Mouse (Mus musculus) forebrain, embryonic 13.5 days (tissue): ENCODE results near the gene Asic2. TPM values are rescaled to one million over a fixed set of nuclear protein-coding genes. Genes with fewer than 3 reads are reported as not detected.
"Not testable (repeated sequence)": the region's sequence is repeated elsewhere in the genome, so short reads cannot be mapped to it uniquely, and the experiment has no call there.

Source experiments
- ATAC-seq: fragments of 200-750 bp; cut with Nextera tagmentation; 2 replicates; pipeline ENCODE4 v1.8.0; 2017
- H3K27ac ChIP-seq: fragments of 300-500 bp; sonication (generic); 2 replicates; pipeline ENCODE4 v1.5.1; 2015; ENCODE audit warnings: inconsistent platforms, mild to moderate bottlenecking, moderate library complexity
- H3K27me3 ChIP-seq: fragments of 300-500 bp; sonication (generic); 2 replicates; pipeline ENCODE4 v1.6.1; 2015; ENCODE audit warnings: mild to moderate bottlenecking, inconsistent platforms
- H3K36me3 ChIP-seq: fragments of 300-500 bp; sonication (generic); 2 replicates; pipeline ENCODE4 v1.6.1; 2015; ENCODE audit warnings: mild to moderate bottlenecking, inconsistent platforms; ENCODE audit not compliant: poor library complexity, severe bottlenecking
- H3K4me1 ChIP-seq: fragments of 300-500 bp; sonication (generic); 2 replicates; pipeline ENCODE4 v1.6.1; 2015; ENCODE audit warnings: inconsistent platforms
- H3K4me2 ChIP-seq: fragments of 300-500 bp; sonication (generic); 2 replicates; pipeline ENCODE4 v1.6.1; 2015; ENCODE audit warnings: inconsistent platforms, mild to moderate bottlenecking, moderate library complexity
- H3K4me3 ChIP-seq: fragments of 300-500 bp; sonication (generic); 2 replicates; pipeline ENCODE4 v1.5.1; 2015; ENCODE audit warnings: mild to moderate bottlenecking, inconsistent platforms
- H3K9ac ChIP-seq: fragments of 300-500 bp; sonication (generic); 2 replicates; pipeline ENCODE4 v1.6.1; 2015; ENCODE audit warnings: mild to moderate bottlenecking, inconsistent platforms
- H3K9me3 ChIP-seq: fragments of 300-500 bp; sonication (generic); replicated peaks from 2 replicates; pipeline ENCODE4 v1.6.1; 2016; ENCODE audit warnings: inconsistent platforms
- WGBS: fragments of 180-500 bp; shearing (Covaris S2); methylation state at CpG from one replicate; pipeline ENCODE4 v1.1.7; 2015; 5-methylcytosine and 5-hydroxymethylcytosine counted together
- polyA plus RNA-seq: library from polyadenylated mRNA; unstranded; fragments of >200 nt; fragmentation: Nextera tagmentation; extraction: Ambion mirVana; gene quantifications from 2 replicates; pipeline ENCODE4 v1.2.1, GENCODE M21; 2015

Gene Asic2
- polyA plus RNA-seq, 1 experiment from 2014 or later = 2.3 TPM

DNA sequence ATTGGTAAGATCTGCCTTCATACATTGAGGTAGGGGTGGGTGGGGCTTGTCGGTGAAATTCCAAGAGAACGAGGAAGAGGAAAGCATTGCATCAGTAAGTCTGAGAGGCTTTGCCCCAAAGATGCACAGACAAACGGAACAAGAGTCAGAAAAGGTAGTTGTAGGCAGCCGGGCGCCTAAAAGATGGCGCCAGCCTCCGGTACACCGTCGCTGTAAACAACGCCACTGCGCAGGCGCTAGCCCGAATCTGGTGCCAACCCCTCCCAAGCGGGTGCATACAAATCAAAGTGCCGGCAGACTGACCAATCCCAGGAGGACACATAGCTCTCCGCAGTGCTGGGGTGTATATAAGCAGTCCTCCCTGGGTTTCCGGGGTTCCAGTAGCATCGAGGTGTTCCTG is 727.1 kb downstream of the Asic2 start:
- H3K36me3 ChIP-seq, H3K27me3 ChIP-seq, H3K9ac ChIP-seq, H3K27ac ChIP-seq, ATAC-seq, H3K4me2 ChIP-seq, H3K4me1 ChIP-seq, H3K4me3 ChIP-seq, H3K9me3 ChIP-seq: not testable (repeated sequence)
- WGBS = 95% methylated on average over 18 of the region's 18 CpGs

DNA sequence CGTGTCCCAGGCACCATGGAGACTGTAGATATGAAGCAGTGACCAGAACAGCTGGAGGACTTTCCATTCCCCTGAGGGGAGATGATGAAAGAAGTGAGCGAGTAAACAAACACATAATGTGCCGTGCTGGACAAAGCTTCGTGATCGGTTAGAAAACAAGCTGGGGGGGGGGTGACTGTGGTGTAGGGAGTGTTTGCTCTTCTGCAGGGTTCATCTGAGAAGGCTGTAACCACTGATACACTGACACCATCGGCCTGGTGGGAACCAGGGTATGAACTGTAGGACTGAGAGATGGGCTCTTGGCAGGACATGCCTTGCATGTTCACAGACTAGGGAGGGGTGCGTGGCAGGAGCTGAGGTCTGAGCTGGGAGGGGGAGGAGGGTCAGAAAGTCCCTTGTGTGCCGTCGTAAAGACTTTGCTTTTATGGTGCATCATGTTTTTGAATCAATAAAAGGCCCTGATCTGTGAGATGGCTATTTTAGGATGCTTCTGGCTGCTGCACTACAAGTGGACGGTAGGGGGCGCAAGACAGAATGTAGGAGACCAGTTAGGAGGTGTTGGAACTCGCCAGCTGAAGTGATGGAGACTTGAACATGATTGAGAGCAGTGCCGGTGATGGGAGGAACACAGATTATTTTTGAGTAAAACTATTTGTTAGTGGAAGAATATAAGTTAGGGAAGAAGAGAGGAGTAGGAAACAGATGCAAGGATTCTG is 728.1 kb downstream of the Asic2 start:
- Histone ChIP-seq H3K4me3 (no peak overlapping the region), H3K9ac (no peak overlapping the region), H3K9me3 (no peaks in the 10 kb centered on the region), H3K4me2 (no peak overlapping the region), H3K36me3 (no peaks in the 10 kb centered on the region), H3K27me3 (no peaks in the 10 kb centered on the region), H3K4me1 (no peaks in the 10 kb centered on the region), H3K27ac (no peak overlapping the region)
- ATAC-seq = no peak
- WGBS = 67% methylated on average over 13 of the region's 13 CpGs

DNA sequence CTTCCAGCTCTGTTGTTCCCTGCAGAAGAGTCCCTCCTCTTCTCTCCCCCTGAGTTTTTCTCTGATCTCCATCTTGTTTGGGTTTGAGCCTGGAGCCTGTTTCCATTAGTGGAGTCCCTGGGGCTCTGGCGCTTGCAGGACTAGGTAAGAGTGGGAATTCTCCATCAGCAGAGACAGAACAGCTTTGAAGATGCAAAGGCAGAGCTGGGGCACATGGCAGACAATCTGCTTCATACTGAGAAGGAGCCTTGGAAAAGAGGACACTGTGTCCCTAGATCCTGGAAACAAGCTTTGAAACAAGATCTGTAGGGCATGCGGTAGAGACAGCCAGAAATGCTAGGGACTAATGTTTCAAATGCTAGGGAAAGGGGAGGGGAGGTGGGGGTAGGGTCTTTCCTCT is 729.2 kb downstream of the Asic2 start:
- Histone ChIP-seq H3K36me3 (no peaks in the 10 kb centered on the region), H3K4me1 (no peaks in the 10 kb centered on the region), H3K27ac (no peak overlapping the region), H3K27me3 (no peaks in the 10 kb centered on the region), H3K4me3 (no peak overlapping the region), H3K4me2 (no peak overlapping the region), H3K9me3 (no peaks in the 10 kb centered on the region), H3K9ac (no peak overlapping the region)
- ATAC-seq = no peak
- 63% methylated on average over 2 of the region's 2 CpGs for WGBS

DNA sequence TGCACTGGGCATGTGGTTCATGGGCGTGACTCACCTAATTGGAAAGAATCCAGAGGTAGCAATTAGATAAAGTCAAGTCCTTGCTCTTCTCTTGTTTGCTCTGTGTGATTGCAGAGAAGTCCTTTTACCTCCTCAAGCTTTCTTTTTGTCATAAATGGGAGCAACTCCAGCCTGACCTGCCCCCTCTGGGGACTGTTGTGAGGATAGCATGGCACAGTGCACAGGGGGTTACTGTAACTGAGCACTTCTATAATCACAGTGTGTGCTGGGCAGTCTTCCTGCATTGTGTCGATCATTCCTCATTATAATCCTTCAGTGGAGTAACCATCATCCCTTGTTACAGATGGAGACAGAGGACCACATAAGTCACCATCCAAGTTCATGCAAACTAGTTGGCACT is 732.2 kb downstream of the Asic2 start:
- Histone ChIP-seq H3K27ac (no peak overlapping the region), H3K36me3 (no peaks in the 10 kb centered on the region), H3K4me2 (no peak overlapping the region), H3K9me3 (no peaks in the 10 kb centered on the region), H3K4me1 (no peaks in the 10 kb centered on the region), H3K27me3 (no peaks in the 10 kb centered on the region), H3K4me3 (no peak overlapping the region), H3K9ac (no peak overlapping the region)
- WGBS = 81% methylated on average over 2 of the region's 2 CpGs
- no peak for ATAC-seq

DNA sequence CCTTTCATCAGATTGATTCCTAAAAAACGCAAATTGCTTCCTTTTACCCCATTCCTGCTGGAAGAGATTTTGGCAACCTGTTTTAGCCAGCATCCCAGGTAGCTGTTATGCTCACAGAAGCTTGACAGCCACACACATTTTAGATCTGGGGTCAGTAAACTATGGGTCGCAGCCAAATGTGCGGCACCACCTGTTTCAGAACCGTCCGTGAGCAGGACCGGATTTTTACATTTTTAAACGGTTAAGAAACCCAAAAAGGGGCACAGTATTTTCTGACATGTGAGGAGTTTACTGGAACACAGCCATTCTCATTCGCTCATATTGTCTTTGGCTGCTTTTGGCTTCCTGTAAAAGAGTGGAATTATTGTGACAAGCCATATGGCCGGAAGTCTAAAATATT is 744.9 kb downstream of the Asic2 start:
- WGBS = 92% methylated on average over 9 of the region's 9 CpGs

DNA sequence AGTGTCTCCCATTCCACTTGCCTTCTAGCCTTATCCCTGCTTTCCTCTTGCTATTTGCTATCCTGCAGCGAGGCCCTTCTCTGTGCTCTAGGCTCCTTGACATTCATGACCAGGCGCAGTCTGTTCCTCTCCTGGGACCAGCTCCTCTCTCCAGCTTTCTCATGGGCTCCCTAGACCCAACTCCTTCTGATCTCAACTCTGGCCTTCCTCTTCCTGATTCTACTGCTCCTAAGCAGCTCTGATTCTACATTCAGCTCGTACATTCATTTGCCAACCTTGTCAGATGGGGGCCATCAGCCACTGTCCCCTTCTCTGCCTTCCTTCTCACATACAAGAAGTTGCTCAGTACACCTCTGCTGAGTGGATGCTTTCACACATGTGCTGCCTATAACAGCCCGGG is 747.5 kb downstream of the Asic2 start:
- Histone ChIP-seq H3K4me1 (peaks cover 10% of the 10 kb centered on the region; the same call in 1 of the 2 replicates), H3K9ac (no peak overlapping the region), H3K9me3 (no peaks in the 10 kb centered on the region), H3K4me2 (no peak overlapping the region), H3K27ac (no peak overlapping the region), H3K27me3 (no peaks in the 10 kb centered on the region), H3K4me3 (no peak overlapping the region), H3K36me3 (no peaks in the 10 kb centered on the region)
- WGBS = 94% methylated on average over 4 of the region's 4 CpGs
- ATAC-seq = no peak

More for the DNA sequence above, 744.9 kb downstream of the Asic2 start:
- no peak for ATAC-seq
- no peak overlapping the region for H3K4me2 ChIP-seq
- H3K27ac ChIP-seq = no peak overlapping the region
- H3K9ac ChIP-seq = no peak overlapping the region
- H3K36me3 ChIP-seq = no peaks in the 10 kb centered on the region
- H3K9me3 ChIP-seq = no peaks in the 10 kb centered on the region
- H3K27me3 ChIP-seq = no peaks in the 10 kb centered on the region
- no peak overlapping the region for H3K4me3 ChIP-seq
- peaks cover 10% of the 10 kb centered on the region; the same call in 1 of the 2 replicates for H3K4me1 ChIP-seq

DNA sequence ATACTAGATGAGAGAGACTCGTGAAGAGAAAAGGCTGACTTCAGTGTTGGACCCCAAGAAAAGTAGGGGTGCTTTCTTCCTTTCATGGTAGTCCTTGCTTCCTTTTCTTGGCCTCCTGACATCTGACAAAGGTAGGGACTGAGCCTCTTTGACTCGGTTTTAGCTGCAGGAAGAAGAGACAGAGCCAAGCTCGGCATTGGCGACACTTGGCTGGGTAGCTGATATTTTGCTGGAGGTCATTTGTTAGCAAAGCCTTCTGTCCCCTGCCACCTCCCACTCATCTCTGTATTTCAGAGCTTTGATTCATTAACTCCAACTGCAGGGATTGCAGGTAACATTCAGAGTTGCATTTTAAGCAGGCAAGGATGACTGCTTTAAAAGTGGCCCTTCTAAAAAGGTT is 762.8 kb downstream of the Asic2 start:
- no peaks in the 10 kb centered on the region for H3K36me3 ChIP-seq
- H3K4me2 ChIP-seq = no peak overlapping the region
- no peaks in the 10 kb centered on the region for H3K27me3 ChIP-seq
- H3K9ac ChIP-seq = no peak overlapping the region
- no peak overlapping the region for H3K4me3 ChIP-seq
- no peak for ATAC-seq
- H3K9me3 ChIP-seq = no peaks in the 10 kb centered on the region
- 66% methylated on average over 4 of the region's 4 CpGs for WGBS
- no peaks in the 10 kb centered on the region for H3K4me1 ChIP-seq
- H3K27ac ChIP-seq = no peak overlapping the region

DNA sequence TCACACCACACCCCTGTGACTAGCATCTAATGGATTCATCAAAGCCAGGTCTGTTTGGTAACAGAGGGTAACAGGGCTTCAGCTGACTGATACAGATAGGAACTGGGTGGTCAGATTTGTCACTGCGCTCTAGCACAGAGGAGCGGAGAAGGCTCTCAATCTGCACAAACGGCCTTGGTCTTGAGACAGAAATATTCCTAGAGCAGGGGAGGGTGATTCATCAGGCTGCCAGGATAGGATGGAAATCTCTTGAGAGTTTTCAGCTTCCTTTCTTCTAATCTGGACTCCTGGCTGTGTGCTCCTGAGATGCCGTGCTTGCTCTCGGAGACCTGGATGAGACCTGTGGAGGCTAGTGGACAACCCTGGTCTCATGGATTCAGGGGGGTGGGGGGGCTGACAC is 765.7 kb downstream of the Asic2 start:
- no peaks in the 10 kb centered on the region for H3K27me3 ChIP-seq
- no peaks in the 10 kb centered on the region for H3K36me3 ChIP-seq
- no peaks in the 10 kb centered on the region for H3K4me1 ChIP-seq
- H3K9me3 ChIP-seq = no peaks in the 10 kb centered on the region
- H3K9ac ChIP-seq = no peak overlapping the region
- no peak overlapping the region for H3K4me3 ChIP-seq
- no peak for ATAC-seq
- no peak overlapping the region for H3K4me2 ChIP-seq
- no peak overlapping the region for H3K27ac ChIP-seq
- WGBS = 87% methylated on average over 5 of the region's 5 CpGs

DNA sequence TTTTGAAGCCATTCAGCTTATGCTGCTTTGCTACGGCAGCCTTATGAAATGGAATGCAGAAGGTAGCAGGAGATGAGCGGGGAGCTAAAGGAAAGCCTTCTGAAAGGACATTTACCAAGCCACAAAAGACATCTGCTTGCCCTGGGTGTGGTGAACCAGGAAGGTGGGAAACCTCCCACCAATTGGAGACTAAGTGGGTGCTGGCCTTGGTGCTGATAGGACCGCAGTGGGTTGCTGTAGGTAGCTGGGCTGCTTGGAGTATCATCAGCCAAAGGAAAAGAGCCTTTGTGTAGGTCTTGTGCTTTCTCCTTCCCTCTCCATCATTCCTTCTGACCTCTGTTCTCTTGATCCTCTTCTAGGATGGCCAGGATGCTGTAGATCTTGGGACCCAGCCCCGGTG is 774.4 kb downstream of the Asic2 start:
- ATAC-seq = no peak
- no peaks in the 10 kb centered on the region for H3K4me1 ChIP-seq
- H3K36me3 ChIP-seq = no peaks in the 10 kb centered on the region
- no peaks in the 10 kb centered on the region for H3K9me3 ChIP-seq
- H3K4me3 ChIP-seq = no peak overlapping the region
- no peak overlapping the region for H3K27ac ChIP-seq
- WGBS = 56% methylated on average over 4 of the region's 4 CpGs
- H3K27me3 ChIP-seq = no peaks in the 10 kb centered on the region
- no peak overlapping the region for H3K4me2 ChIP-seq
- H3K9ac ChIP-seq = no peak overlapping the region

DNA sequence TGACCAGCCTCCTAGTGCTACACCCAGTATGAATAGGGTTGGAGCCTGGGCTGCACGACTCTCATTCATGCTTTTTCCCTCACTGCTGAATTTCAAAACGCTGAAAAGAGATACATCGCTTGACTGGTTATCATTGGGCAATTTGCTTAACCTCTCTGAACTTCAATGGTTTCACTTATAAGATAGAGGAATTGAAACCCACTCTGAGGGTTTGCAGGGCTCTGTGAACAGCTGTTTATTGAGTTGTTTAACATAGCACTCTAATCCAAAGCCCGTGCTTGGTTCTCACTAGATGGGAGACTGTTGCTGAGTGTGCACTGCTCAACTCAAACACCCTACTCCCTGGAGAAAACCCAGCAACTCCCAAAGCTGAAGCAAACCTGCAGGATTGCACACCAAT is 776.1 kb downstream of the Asic2 start:
- ATAC-seq = no peak
- H3K4me1 ChIP-seq = no peaks in the 10 kb centered on the region
- H3K27me3 ChIP-seq = no peaks in the 10 kb centered on the region
- no peaks in the 10 kb centered on the region for H3K9me3 ChIP-seq
- no peak overlapping the region for H3K4me2 ChIP-seq
- H3K4me3 ChIP-seq = no peak overlapping the region
- no peaks in the 10 kb centered on the region for H3K36me3 ChIP-seq
- WGBS = 71% methylated on average over 4 of the region's 4 CpGs
- H3K27ac ChIP-seq = no peak overlapping the region
- no peak overlapping the region for H3K9ac ChIP-seq

DNA sequence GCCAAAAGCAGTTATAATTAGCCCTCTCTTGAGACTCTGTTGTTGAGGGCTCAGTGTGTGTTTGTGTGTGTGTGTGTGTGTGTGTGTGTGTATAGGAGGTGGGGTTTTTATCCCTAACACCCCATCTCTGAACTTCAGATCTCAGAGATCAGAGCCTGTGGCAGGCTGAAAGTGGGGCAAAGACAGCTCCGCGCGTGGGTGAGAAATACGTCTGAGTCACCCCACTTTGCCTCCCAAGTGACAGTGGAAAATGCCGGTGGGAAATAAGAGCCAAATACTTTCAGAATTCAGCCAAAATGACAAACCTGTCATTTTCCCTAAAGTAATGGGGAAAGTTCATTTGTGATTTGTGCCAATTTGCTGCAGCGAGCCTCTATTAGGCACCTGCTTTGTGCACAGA is 779.2 kb downstream of the Asic2 start:
- no peak overlapping the region for H3K9ac ChIP-seq
- no peak overlapping the region for H3K27ac ChIP-seq
- H3K4me3 ChIP-seq = no peak overlapping the region
- no peaks in the 10 kb centered on the region for H3K9me3 ChIP-seq
- H3K27me3 ChIP-seq = no peaks in the 10 kb centered on the region
- H3K4me2 ChIP-seq = no peak overlapping the region
- no peaks in the 10 kb centered on the region for H3K36me3 ChIP-seq
- no peak for ATAC-seq
- peaks cover 6% of the 10 kb centered on the region; the same call in 1 of the 2 replicates for H3K4me1 ChIP-seq
- 92% methylated on average over 6 of the region's 6 CpGs for WGBS

DNA sequence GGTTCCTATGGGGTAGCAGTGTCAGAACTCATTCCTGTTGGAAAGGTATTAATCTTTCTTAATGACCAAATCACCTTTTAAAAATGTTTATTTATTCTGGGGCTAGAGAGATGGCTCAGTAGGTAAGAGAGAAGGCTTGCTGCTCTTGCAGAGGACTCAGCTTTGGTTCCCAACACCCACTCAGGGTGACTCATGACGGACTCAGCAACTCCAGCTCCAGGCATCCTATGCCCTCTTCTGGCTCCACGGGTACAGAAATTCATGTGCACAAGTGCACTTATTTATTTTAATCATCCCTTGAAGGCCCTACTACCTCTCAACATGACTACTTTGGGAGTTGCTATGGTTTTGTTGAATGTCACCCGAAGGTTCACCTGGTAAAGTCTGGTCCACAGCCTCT is 780.4 kb downstream of the Asic2 start:
- Histone ChIP-seq H3K4me2 (no peak overlapping the region), H3K36me3 (no peaks in the 10 kb centered on the region), H3K27me3 (no peaks in the 10 kb centered on the region), H3K9me3 (no peaks in the 10 kb centered on the region), H3K4me1 (peaks cover 6% of the 10 kb centered on the region; the same call in 1 of the 2 replicates), H3K4me3 (no peak overlapping the region), H3K9ac (no peak overlapping the region), H3K27ac (no peak overlapping the region)
- WGBS = 89% methylated on average over 3 of the region's 3 CpGs
- ATAC-seq = no peak

DNA sequence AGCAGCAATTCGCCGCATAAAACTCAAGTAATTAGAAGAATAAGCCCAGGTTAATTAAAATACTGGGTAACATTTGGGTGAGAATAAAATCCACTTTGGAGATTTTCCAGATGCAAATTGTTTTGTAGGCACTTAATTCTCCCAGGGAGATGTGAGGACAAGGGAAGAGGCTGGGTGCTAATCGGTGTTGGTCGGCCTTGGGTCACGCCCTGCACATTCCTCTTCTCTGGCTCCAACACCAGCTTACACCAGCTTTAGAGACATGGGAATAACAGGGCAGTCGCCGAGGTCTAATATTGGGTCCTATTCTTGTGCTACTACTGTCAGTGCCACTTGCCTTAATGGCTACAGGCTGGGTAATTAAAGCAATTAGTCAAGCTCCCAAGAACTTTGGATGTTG is 783.5 kb downstream of the Asic2 start:
- H3K4me2 ChIP-seq = no peak overlapping the region
- 48% methylated on average over 7 of the region's 7 CpGs for WGBS
- H3K9ac ChIP-seq = no peak overlapping the region
- no peak overlapping the region for H3K27ac ChIP-seq
- H3K4me1 ChIP-seq = peaks cover 6% of the 10 kb centered on the region; the same call in 1 of the 2 replicates
- H3K36me3 ChIP-seq = no peaks in the 10 kb centered on the region
- no peaks in the 10 kb centered on the region for H3K9me3 ChIP-seq
- ATAC-seq = no peak
- H3K27me3 ChIP-seq = no peaks in the 10 kb centered on the region
- H3K4me3 ChIP-seq = no peak overlapping the region
